Mouse (Mus musculus): ENCODE data around the gene Pan2.
"Not testable (repeated sequence)": the region's sequence is repeated elsewhere in the genome, so short reads cannot be mapped to it uniquely, and the experiment has no call there.

Pan2 gene

DNA sequence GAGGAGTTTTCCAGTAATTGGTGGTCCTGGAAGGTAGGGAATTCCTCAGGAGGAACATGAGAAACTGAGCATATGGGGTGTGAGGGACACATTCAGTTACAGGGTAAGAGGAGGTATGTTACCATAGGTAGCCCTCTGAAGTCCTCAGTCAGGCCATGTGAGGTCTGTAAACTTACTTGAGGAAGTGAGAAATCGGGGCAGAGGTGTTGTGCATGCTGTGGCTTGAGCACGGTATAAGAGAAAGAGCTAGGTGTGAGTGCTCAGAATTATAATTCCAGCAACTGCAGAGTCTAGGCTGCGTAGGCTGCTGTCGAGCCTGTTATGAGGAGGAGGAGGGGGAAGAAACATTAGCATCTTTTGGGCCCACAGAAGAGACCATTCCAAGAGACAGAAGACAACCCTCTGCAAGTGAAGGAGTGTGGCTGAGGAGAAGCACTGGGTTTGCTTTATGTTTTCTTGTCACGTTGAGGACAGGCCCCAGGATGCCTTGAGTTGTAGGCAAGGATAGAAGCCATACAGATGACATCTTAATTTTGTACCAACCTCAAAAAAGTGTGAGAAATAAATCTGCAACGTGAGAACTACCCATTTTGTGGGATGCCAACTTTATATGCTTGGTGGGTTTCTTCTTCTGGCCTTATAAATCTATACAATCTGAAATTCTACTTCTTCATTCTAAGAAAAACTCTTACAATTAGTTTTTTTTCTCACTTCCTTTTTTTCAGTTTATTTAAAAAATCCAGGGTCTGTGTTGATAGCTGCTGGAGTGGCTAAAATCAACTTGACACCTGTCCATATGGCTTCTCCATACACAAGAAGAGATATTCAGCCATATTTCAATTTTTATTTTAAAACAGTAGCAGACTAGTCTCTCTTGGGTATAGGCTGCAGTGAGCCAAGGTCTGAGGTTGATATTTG, 39.5 kb upstream of the Pan2 start:
- Histone ChIP-seq H3K27me3 (ENCODE audit: insufficient read depth, low read length) (no peaks in the 10 kb centered on the region), H3K4me1 (replicated peaks; ENCODE audit: low read depth, low read length) (peaks cover 38% of the 10 kb centered on the region), H3K9me3 (ENCODE audit: low read length) (no peaks in the 10 kb centered on the region), H3K36me3 (ENCODE audit: insufficient read depth, low read length) (no peaks in the 10 kb centered on the region), H3K4me3 (replicated peaks; ENCODE audit: low read length) (peak overlapping the region; percentile 61)
- TF ChIP-seq CTCF (conservative IDR thresholded peaks at IDR 0.05; ENCODE audit: low read length) (no peak), NANOG (IDR thresholded peaks at IDR 0.05; ENCODE audit: borderline replicate concordance, low read length) (no peak), POU5F1 (IDR thresholded peaks at IDR 0.05; ENCODE audit: borderline replicate concordance, low read length) (no peak)

DNA sequence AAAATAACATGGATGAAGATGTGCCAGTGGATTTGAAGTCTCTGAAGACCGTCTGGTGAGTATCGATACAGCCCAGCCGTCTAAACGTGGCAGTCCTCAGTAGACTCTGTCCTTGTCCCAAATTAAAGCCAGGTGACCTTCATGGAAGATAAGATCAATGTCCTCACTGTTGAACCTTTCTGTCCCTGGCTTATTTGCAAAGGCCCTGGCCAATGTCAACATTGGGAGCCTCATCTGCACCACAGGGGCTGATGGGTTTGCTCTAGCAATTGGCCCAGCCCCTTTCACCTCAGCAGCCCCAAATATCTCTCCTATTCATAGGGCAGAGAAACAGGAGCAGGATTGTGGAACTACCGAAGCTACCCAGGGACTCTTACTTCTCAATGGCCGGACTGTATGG, 34.8 kb upstream of the Pan2 start, which contains the start of gene Apof:
Apof (plus strand) TSS at position 301 of the 400 bp plus-strand sequence.
- Histone ChIP-seq H3K4me3 (replicated peaks; ENCODE audit: low read length) (peak within 1 kb of the TSS; percentile 95), H3K27me3 (ENCODE audit: insufficient read depth, low read length) (no peaks in the 10 kb centered on the region), H3K36me3 (ENCODE audit: insufficient read depth, low read length) (0 out of 2 replicates have a peak, but pooled peaks cover under 1% of the 10 kb centered on the region), H3K9me3 (ENCODE audit: low read length) (no peaks in the 10 kb centered on the region), H3K4me1 (replicated peaks; ENCODE audit: low read depth, low read length) (peaks cover 50% of the 10 kb centered on the region)
- TF ChIP-seq NANOG (IDR thresholded peaks at IDR 0.05; ENCODE audit: borderline replicate concordance, low read length) (peak; percentile 64), CTCF (conservative IDR thresholded peaks at IDR 0.05; ENCODE audit: low read length) (no peak)

DNA sequence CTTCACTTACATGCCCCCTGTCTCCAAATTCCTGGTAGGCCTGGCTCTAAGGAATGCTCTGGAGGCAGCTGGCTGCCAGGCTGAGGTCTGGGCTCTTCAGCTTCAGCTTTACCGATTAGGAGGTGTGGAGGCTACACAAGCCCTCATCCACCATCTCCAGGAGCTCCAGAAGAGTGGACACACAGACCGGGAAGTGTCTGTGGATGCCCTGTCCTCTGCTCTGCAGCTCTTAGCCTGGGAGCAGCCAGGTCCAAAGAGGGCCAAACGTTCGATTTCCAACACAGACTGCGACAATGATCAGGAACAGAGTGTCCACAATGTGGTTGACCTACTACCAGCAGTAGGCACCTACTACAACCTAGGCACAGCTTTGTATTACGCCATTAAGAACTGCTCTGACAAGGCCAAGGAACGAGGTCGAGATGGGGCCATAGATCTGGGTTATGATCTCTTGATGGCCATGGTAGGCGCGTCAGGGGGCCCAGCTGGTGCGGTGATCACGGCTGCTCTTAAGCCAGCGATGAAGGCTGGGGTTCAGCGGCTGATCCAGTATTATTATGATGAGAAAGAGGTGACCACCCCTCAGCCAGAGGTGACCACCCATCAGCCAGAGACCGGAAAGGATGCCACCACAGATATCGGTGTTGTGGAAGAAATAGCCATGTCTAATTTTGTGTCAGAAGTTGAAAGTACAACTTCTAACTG, 33.8 kb upstream of the Pan2 start:
- H3K4me1 ChIP-seq (replicated peaks; ENCODE audit: low read depth, low read length), result peaks cover 46% of the 10 kb centered on the region
- no peaks in the 10 kb centered on the region for H3K27me3 ChIP-seq (ENCODE audit: insufficient read depth, low read length)
- TF ChIP-seq CTCF (conservative IDR thresholded peaks at IDR 0.05; ENCODE audit: low read length) (no peak), NANOG (IDR thresholded peaks at IDR 0.05; ENCODE audit: borderline replicate concordance, low read length) (no peak), POU5F1 (IDR thresholded peaks at IDR 0.05; ENCODE audit: borderline replicate concordance, low read length) (no peak)
- no peaks in the 10 kb centered on the region for H3K9me3 ChIP-seq (ENCODE audit: low read length)
- peak overlapping the region; percentile 95 for H3K4me3 ChIP-seq (replicated peaks; ENCODE audit: low read length)
- H3K36me3 ChIP-seq (ENCODE audit: insufficient read depth, low read length), result peaks cover 6% of the 10 kb centered on the region; the same call in 1 of the 2 replicates

DNA sequence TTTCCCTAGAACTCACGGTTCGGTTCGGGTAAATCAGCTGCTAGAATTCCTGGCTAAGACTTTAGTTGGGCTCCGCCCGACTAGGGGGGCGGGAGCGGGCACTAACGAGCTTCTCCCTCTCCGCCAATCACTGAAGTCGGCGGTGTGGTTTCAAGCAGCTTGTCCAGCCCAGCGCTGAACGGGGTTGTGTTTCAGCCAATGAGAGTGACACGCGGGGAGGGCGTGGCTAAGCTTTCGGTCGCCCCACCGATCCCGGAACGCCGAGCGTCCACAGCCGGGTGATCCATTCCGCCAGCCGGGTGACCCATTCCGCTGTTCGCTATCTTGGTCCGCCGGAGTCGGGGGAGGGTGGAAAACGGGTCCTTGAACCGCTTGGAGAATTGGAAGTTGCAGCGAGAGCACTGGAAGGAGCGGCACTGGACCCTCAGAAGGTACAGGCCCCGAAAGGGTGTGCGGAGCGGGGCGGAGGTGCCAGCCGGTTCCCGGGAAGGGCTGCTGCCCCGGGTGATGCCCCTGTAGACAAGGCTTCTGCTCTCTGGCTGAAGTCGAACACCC, 32.8 kb upstream of the Pan2 start, which contains the start of gene Stat2:
Stat2 (plus strand) TSS at position 273 of the 555 bp plus-strand sequence.
- TF ChIP-seq NANOG (IDR thresholded peaks at IDR 0.05; ENCODE audit: borderline replicate concordance, low read length) (no peak), POU5F1 (IDR thresholded peaks at IDR 0.05; ENCODE audit: borderline replicate concordance, low read length) (no peak), CTCF (conservative IDR thresholded peaks at IDR 0.05; ENCODE audit: low read length) (no peak)
- H3K4me3 ChIP-seq (replicated peaks; ENCODE audit: low read length), result peak within 1 kb of the TSS; percentile 95

DNA sequence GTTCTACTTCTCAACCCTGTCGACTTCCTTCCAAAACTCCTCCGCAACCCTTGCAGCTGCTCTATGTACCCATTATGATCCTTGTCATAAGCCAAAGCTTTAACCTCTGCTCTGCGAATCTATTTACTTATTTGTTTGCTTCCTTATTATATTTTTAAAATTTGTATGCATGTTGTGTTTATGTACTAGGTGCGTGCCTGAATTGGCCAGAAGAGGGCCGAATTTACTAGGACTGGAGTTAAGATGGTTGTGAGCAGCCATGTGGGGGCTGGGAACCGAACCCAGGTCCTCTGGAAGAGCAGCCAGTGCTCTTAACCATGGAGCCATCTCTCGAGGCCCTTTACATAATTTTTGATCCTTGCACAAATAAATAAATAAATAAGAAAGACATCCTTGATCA, 32.3 kb upstream of the Pan2 start:
- TF ChIP-seq POU5F1 (IDR thresholded peaks at IDR 0.05; ENCODE audit: borderline replicate concordance, low read length), result no peak
- Histone ChIP-seq H3K27me3 (ENCODE audit: insufficient read depth, low read length) (no peaks in the 10 kb centered on the region), H3K36me3 (ENCODE audit: insufficient read depth, low read length) (peaks cover 13% of the 10 kb centered on the region)

More for the DNA sequence above, 32.8 kb upstream of the Pan2 start, which contains the start of gene Stat2:
- Histone ChIP-seq H3K9me3 (ENCODE audit: low read length) (no peaks in the 10 kb centered on the region), H3K27me3 (ENCODE audit: insufficient read depth, low read length) (no peaks in the 10 kb centered on the region), H3K36me3 (ENCODE audit: insufficient read depth, low read length) (peaks cover 13% of the 10 kb centered on the region), H3K4me1 (replicated peaks; ENCODE audit: low read depth, low read length) (peaks cover 51% of the 10 kb centered on the region)

DNA sequence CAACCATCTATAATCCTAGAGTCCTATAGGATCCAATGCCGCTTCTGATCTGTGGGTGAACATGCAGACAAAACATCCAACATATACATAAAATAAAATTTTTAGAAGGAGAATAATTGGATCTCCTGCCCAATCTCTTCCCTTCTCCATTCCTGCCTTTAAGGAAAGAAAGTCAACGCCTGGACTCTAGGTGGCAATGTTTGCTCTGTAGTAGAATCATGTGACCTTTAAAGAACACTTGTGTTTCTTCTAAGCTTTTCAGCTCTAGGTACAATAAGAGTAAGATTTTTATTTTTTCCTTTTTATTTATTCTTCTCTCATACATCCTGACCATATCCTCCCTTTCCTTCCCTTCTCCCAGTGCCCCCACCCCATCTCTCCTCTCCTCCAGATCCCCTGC, 31.3 kb upstream of the Pan2 start:
- Histone ChIP-seq H3K9me3 (ENCODE audit: low read length) (no peaks in the 10 kb centered on the region), H3K4me1 (replicated peaks; ENCODE audit: low read depth, low read length) (peaks cover 44% of the 10 kb centered on the region), H3K27me3 (ENCODE audit: insufficient read depth, low read length) (no peaks in the 10 kb centered on the region), H3K36me3 (ENCODE audit: insufficient read depth, low read length) (peaks cover 20% of the 10 kb centered on the region), H3K4me3 (replicated peaks; ENCODE audit: low read length) (peak overlapping the region; percentile 95; the same call in 1 of the 2 replicates)
- TF ChIP-seq POU5F1 (IDR thresholded peaks at IDR 0.05; ENCODE audit: borderline replicate concordance, low read length) (no peak), CTCF (conservative IDR thresholded peaks at IDR 0.05; ENCODE audit: low read length) (peak; percentile 21), NANOG (IDR thresholded peaks at IDR 0.05; ENCODE audit: borderline replicate concordance, low read length) (no peak)

More for the DNA sequence above, 32.3 kb upstream of the Pan2 start:
- Histone ChIP-seq H3K9me3 (ENCODE audit: low read length) (no peaks in the 10 kb centered on the region), H3K4me1 (replicated peaks; ENCODE audit: low read depth, low read length) (peaks cover 50% of the 10 kb centered on the region), H3K4me3 (replicated peaks; ENCODE audit: low read length) (peak overlapping the region; percentile 95)

DNA sequence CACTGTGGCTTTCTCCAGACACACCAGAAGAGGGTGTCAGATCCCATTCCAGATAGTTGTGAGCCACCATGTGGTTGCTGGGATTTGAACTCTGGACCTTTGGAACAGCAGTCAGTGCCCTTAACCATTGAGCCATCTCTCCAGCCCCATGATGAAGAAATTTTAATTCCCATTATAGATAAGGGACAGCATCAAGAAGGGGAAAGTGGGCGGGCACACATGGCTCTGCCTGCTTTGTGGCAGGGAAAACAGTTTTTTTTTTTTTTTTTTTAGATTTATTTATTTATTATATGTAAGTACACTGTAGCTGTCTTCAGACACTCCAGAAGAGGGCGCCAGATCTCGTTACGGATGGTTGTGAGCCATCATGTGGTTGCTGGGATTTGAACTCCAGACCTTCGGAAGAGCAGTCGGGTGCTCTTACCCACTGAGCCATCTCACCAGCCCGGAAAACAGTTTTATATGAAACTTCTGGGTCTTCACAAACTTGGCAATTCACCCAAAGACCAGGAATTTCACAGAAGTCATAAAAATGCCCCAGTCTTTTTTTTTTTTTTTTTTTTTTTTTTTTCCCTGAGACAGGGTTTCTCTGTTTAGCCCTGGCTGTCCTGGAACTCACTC, 30.2 kb upstream of the Pan2 start:
- H3K4me3 ChIP-seq (replicated peaks; ENCODE audit: low read length), result not testable (repeated sequence)
- peaks cover 47% of the 10 kb centered on the region for H3K4me1 ChIP-seq (replicated peaks; ENCODE audit: low read depth, low read length)

DNA sequence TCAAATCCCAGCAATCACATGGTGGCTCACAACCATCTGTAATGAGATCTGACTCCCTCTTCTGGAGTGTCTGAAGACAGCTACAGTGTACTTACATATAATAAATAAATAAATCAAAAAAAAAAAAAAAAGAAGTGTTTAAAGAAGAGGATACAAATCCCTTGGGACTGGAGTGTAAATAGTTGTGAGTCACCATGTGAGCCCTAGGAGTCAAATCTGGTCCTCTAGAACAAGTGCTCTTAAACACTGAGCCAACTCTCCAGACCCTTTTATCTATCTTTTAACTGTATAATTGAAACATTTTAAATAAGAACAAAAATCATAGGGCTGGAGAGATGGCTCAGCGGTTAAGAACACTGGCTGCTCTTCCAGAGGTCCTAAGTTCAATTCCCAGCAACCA, 27.8 kb upstream of the Pan2 start:
- H3K9me3 ChIP-seq (ENCODE audit: low read length), result not testable (repeated sequence)

More for the DNA sequence above, 30.2 kb upstream of the Pan2 start:
- H3K36me3 ChIP-seq (ENCODE audit: insufficient read depth, low read length), result peaks cover 30% of the 10 kb centered on the region
- not testable (repeated sequence) for H3K9me3 ChIP-seq (ENCODE audit: low read length); H3K27me3 ChIP-seq (ENCODE audit: insufficient read depth, low read length)

More for the DNA sequence above, 27.8 kb upstream of the Pan2 start:
- Histone ChIP-seq H3K4me1 (replicated peaks; ENCODE audit: low read depth, low read length) (peaks cover 25% of the 10 kb centered on the region), H3K36me3 (ENCODE audit: insufficient read depth, low read length) (peaks cover 47% of the 10 kb centered on the region)
- not testable (repeated sequence) for H3K4me3 ChIP-seq (replicated peaks; ENCODE audit: low read length); H3K27me3 ChIP-seq (ENCODE audit: insufficient read depth, low read length)
